In the genomic region with DNA sequence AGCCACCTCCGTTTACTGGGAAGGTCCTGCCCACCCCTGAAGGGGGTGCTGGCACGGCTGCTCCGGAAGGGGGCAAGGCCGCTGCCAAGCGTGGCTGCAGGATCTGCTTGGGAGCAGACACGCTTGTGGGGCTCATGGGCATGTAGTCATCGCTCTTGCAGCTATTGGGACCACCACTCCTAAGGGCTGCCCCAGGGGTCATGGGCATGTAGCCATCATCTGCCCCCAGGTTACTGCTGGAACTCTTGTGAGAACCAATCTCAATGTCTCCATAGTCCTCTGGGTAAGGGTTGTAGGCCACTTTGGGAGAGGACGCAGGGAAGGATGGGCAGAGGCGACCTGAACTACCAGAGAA, we compare ENCODE assay signal across 7 mouse cellular contexts. TPM values are rescaled to one million over a fixed set of nuclear protein-coding genes. Genes with fewer than 3 reads are reported as not detected.
DNase-seq lines count a peak whose midpoint lies in the region; ATAC-seq and TF ChIP-seq lines count a peak whose summit lies in the region.

No protein-coding gene starts in this region.

- 90% methylated on average over 9 of the region's 9 CpGs for WGBS in lung, embryonic 14.5 days
- WGBS in embryonic facial prominence, embryonic 14.5 days, result 88% methylated on average over 9 of the region's 9 CpGs
- 74% methylated on average over 9 of the region's 9 CpGs for WGBS in hindbrain, postnatal 0 days
- 87% methylated on average over 9 of the region's 9 CpGs for WGBS in neural tube, embryonic 12.5 days

- peak overlapping the region; percentile 93 for H3K4me2 ChIP-seq in lung, embryonic 14.5 days
- peak overlapping the region; percentile 89 for H3K4me2 ChIP-seq in embryonic facial prominence, embryonic 14.5 days (ENCODE audit: low read depth, low read length)
- H3K4me2 ChIP-seq in hindbrain, postnatal 0 days (ENCODE audit: low read depth, low read length), result peak overlapping the region; percentile 88
- peak overlapping the region; percentile 81 for H3K4me2 ChIP-seq in neural tube, embryonic 12.5 days (replicated peaks)

- no peaks in the 10 kb centered on the region for H3K9me3 ChIP-seq in lung, embryonic 14.5 days (ENCODE audit: low read depth, low read length)
- H3K9me3 ChIP-seq in embryonic facial prominence, embryonic 14.5 days (ENCODE audit: control insufficient read depth, low read length), result no peaks in the 10 kb centered on the region
- H3K9me3 ChIP-seq in hindbrain, postnatal 0 days (ENCODE audit: low read length), result no peaks in the 10 kb centered on the region
- no peaks in the 10 kb centered on the region for H3K9me3 ChIP-seq in neural tube, embryonic 12.5 days

- H3K4me1 ChIP-seq in lung, embryonic 14.5 days (ENCODE audit: insufficient read depth), result peaks cover 43% of the 10 kb centered on the region
- peaks cover 59% of the 10 kb centered on the region for H3K4me1 ChIP-seq in embryonic facial prominence, embryonic 14.5 days (ENCODE audit: control insufficient read depth, insufficient read depth, low read length)
- H3K4me1 ChIP-seq in hindbrain, postnatal 0 days (ENCODE audit: insufficient read depth, low read length), result peaks cover 43% of the 10 kb centered on the region
- H3K4me1 ChIP-seq in neural tube, embryonic 12.5 days, result peaks cover 71% of the 10 kb centered on the region

- ATAC-seq in lung, embryonic 14.5 days (ENCODE audit: insufficient read depth), result no peak
- ATAC-seq in embryonic facial prominence, embryonic 14.5 days (ENCODE audit: low read depth), result no peak
- no peak for ATAC-seq in hindbrain, postnatal 0 days
- ATAC-seq in neural tube, embryonic 12.5 days (ENCODE audit: low FRiP score, low read depth), result no peak

- no peak for DNase-seq in lung, embryonic 14.5 days
- DNase-seq in lung, postnatal 4 days, result no peak
- no peak for DNase-seq in embryonic facial prominence, embryonic 14.5 days (ENCODE audit: low spot score)
- no peak for DNase-seq in hindbrain, postnatal 0 days (ENCODE audit: low spot score)
- no peak for DNase-seq in ovary, postnatal 36 days (ENCODE audit: low spot score)
- DNase-seq in spleen, adult 12 weeks (ENCODE audit: low spot score), result no peak

- no peak for TF ChIP-seq CTCF in lung, embryonic 14.5 days (IDR thresholded peaks at IDR 0.05; ENCODE audit: low read depth)
- no peak for TF ChIP-seq CTCF in hindbrain, postnatal 0 days (IDR thresholded peaks at IDR 0.05; ENCODE audit: low read depth)

- peak overlapping the region; percentile 74 for H3K4me3 ChIP-seq in lung, embryonic 14.5 days (ENCODE audit: low read depth, low read length)
- peak overlapping the region; percentile 88 for H3K4me3 ChIP-seq in embryonic facial prominence, embryonic 14.5 days (ENCODE audit: low read depth, low read length)
- H3K4me3 ChIP-seq in hindbrain, postnatal 0 days (ENCODE audit: low read length), result peak overlapping the region; percentile 78
- H3K4me3 ChIP-seq in neural tube, embryonic 12.5 days, result peak overlapping the region; percentile 88

- H3K9ac ChIP-seq in lung, embryonic 14.5 days, result peak overlapping the region; percentile 90
- peak overlapping the region; percentile 94 for H3K9ac ChIP-seq in embryonic facial prominence, embryonic 14.5 days (ENCODE audit: low read depth, low read length)
- H3K9ac ChIP-seq in hindbrain, postnatal 0 days (replicated peaks; ENCODE audit: low read length), result peak overlapping the region; percentile 96
- H3K9ac ChIP-seq in neural tube, embryonic 12.5 days, result peak overlapping the region; percentile 89

- no peaks in the 10 kb centered on the region for H3K27me3 ChIP-seq in lung, embryonic 14.5 days (ENCODE audit: insufficient read depth, low read length)
- H3K27me3 ChIP-seq in embryonic facial prominence, embryonic 14.5 days (replicated peaks; ENCODE audit: control insufficient read depth, insufficient read depth, low read length), result no peaks in the 10 kb centered on the region; the same call in 1 of the 2 replicates
- H3K27me3 ChIP-seq in hindbrain, postnatal 0 days (ENCODE audit: insufficient read depth, low read length), result no peaks in the 10 kb centered on the region
- H3K27me3 ChIP-seq in neural tube, embryonic 12.5 days (replicated peaks), result no peaks in the 10 kb centered on the region

- H3K36me3 ChIP-seq in lung, embryonic 14.5 days (ENCODE audit: insufficient read depth), result peaks cover 19% of the 10 kb centered on the region
- 0 out of 2 replicates have a peak, but pooled peaks cover 20% of the 10 kb centered on the region for H3K36me3 ChIP-seq in embryonic facial prominence, embryonic 14.5 days (ENCODE audit: control insufficient read depth, insufficient read depth, low read length)
- H3K36me3 ChIP-seq in hindbrain, postnatal 0 days (ENCODE audit: insufficient read depth, low read length), result no peaks in the 10 kb centered on the region
- H3K36me3 ChIP-seq in neural tube, embryonic 12.5 days, result peaks cover 4% of the 10 kb centered on the region; the same call in 1 of the 2 replicates

- H3K27ac ChIP-seq in lung, embryonic 14.5 days (ENCODE audit: low read depth), result no peak overlapping the region
- no peak overlapping the region for H3K27ac ChIP-seq in embryonic facial prominence, embryonic 14.5 days (replicated peaks; ENCODE audit: low read depth, low read length)
- H3K27ac ChIP-seq in hindbrain, postnatal 0 days, result 0 out of 2 replicates have a peak overlapping the region, but pooled peaks have one; percentile 100
- H3K27ac ChIP-seq in neural tube, embryonic 12.5 days, result no peak overlapping the region

RNA-seq across cellular contexts. Expression of a gene that starts 2.0 kb away (rescaled TPM):
- 5.7 TPM in 2 replicates for polyA plus RNA-seq in lung, embryonic 14.5 days (2014; fragmentation: Nextera tagmentation; extraction: Ambion mirVana)
- 5.4 and 5.9 TPM in 2 replicates for polyA plus RNA-seq in embryonic facial prominence, embryonic 14.5 days (2014; fragmentation: Nextera tagmentation; extraction: Ambion mirVana)
- 42.4 and 53.2 TPM in 2 replicates for total RNA-seq in hindbrain, postnatal 0 days (2014; rRNA removed)
- polyA plus RNA-seq in hindbrain, postnatal 0 days (2015; fragmentation: Nextera tagmentation; extraction: Ambion mirVana), result 6.3 and 7.3 TPM in 2 replicates
- polyA plus RNA-seq in neural tube, embryonic 12.5 days (2016; fragmentation: Nextera tagmentation; extraction: Ambion mirVana), result 8.3 and 9.5 TPM in 2 replicates
